In the genomic region with DNA sequence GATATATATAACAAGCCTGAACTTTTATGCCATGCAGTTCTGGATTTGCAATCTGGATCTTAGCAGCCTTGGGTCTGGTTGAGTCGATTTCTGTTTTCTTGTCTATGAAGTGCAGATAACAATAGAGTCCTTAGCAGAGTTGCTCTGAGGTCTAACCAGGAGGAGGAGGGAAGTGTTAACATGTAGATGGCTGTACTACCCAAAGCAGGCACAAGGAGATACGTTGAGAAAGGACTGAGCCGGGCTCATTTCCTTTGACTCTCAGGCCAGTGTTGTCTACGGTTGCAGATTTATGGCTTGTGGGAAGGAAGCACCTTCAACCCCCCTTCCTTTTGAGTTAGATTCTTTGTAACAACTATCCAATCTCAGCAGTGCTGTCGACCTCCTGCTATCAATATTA, we compare ENCODE assay signal across 8 mouse cellular contexts. TPM values are rescaled to one million over a fixed set of nuclear protein-coding genes. Genes with fewer than 3 reads are reported as not detected.
A peak's percentile ranks its signal among the peaks of the same experiment; 100 is the strongest.
DNase-seq lines count a peak whose midpoint lies in the region; ATAC-seq and TF ChIP-seq lines count a peak whose summit lies in the region.

No protein-coding gene starts in this region.

- ATAC-seq in lung, postnatal 0 days = no peak; the same call in 1 of the 2 replicates
- peak; percentile 49 for ATAC-seq in kidney, embryonic 16.5 days (ENCODE audit: low FRiP score, low TSS enrichment)
- no peak for ATAC-seq in midbrain, embryonic 16.5 days

- 33% methylated on average over 5 of the region's 5 CpGs for WGBS in lung, postnatal 0 days
- 16% methylated on average over 5 of the region's 5 CpGs for WGBS in kidney, embryonic 16.5 days
- WGBS in midbrain, embryonic 16.5 days = 71% methylated on average over 5 of the region's 5 CpGs

- TF ChIP-seq CTCF in lung, postnatal 0 days (IDR thresholded peaks at IDR 0.05) = peak; percentile 46
- no peak for TF ChIP-seq CTCF in cortical plate, adult 2 months (IDR thresholded peaks at IDR 0.05; ENCODE audit: extremely low read depth, insufficient read depth, low read length)

- intact Hi-C loops in left cerebral cortex, postnatal 10 days (cut with DNase I) = loop anchor here (5.0 kb wide), 1 partner anchor 43 kb away; the partner anchor contains the start of gene Edem1

- TF ChIP-seq POLR2A in cortical plate, adult 2 months (IDR thresholded peaks at IDR 0.05; ENCODE audit: extremely low read depth, insufficient read depth, low read length) = no peak

- H3K4me3 ChIP-seq in lung, postnatal 0 days (ENCODE audit: low read depth, low read length) = peak overlapping the region; percentile 98
- H3K4me3 ChIP-seq in cortical plate, adult 2 months (ENCODE audit: insufficient read depth, low read length) = peak overlapping the region; percentile 90; the same call in 1 of the 2 replicates
- H3K4me3 ChIP-seq in kidney, embryonic 16.5 days (ENCODE audit: low read length) = peak overlapping the region; percentile 98
- H3K4me3 ChIP-seq in midbrain, embryonic 16.5 days (ENCODE audit: low read depth, low read length) = peak overlapping the region; percentile 100

- TF ChIP-seq EP300 in lung, postnatal 0 days (IDR thresholded peaks at IDR 0.05) = no peak

- peak overlapping the region; percentile 67 for H3K4me2 ChIP-seq in lung, postnatal 0 days (replicated peaks; ENCODE audit: low read depth, low read length)
- H3K4me2 ChIP-seq in kidney, embryonic 16.5 days (replicated peaks; ENCODE audit: low read depth, low read length) = peak overlapping the region; percentile 94
- peak overlapping the region; percentile 70 for H3K4me2 ChIP-seq in midbrain, embryonic 16.5 days (ENCODE audit: low read length)

- H3K9ac ChIP-seq in lung, postnatal 0 days (replicated peaks; ENCODE audit: low read depth) = 0 out of 2 replicates have a peak overlapping the region, but pooled peaks have one; percentile 97
- peak overlapping the region; percentile 95 for H3K9ac ChIP-seq in kidney, embryonic 16.5 days (replicated peaks; ENCODE audit: low read length)
- peak overlapping the region; percentile 96; the same call in 1 of the 2 replicates for H3K9ac ChIP-seq in midbrain, embryonic 16.5 days (ENCODE audit: low read depth, low read length)

- H3K36me3 ChIP-seq in lung, postnatal 0 days (ENCODE audit: insufficient read depth, low read length) = no peaks in the 10 kb centered on the region
- no peaks in the 10 kb centered on the region for H3K36me3 ChIP-seq in kidney, embryonic 16.5 days (ENCODE audit: insufficient read depth, low read length)
- H3K36me3 ChIP-seq in midbrain, embryonic 16.5 days (ENCODE audit: control insufficient read depth, insufficient read depth, low read length) = no peaks in the 10 kb centered on the region

- peak overlapping the region; percentile 44; the same call in 1 of the 2 replicates for H3K27ac ChIP-seq in lung, postnatal 0 days (ENCODE audit: low read length)
- H3K27ac ChIP-seq in cortical plate, adult 2 months (ENCODE audit: insufficient read depth, low read length) = no peak overlapping the region
- no peak overlapping the region for H3K27ac ChIP-seq in kidney, embryonic 16.5 days (ENCODE audit: low read length)
- H3K27ac ChIP-seq in midbrain, embryonic 16.5 days (ENCODE audit: low read length) = no peak overlapping the region

- peak; percentile 44 for DNase-seq in lung, postnatal 0 days (ENCODE audit: low spot score)
- DNase-seq in lung, postnatal 4 days = no peak
- DNase-seq in cerebellum, postnatal 10 days = no peak
- DNase-seq in urinary bladder, postnatal 4 days (ENCODE audit: low spot score in 2 of 2) = no peak
- no peak for DNase-seq in left cerebral cortex, postnatal 10 days (ENCODE audit: extremely low spot score in 1 of 2, low spot score in 2 of 2)

- no peaks in the 10 kb centered on the region for H3K27me3 ChIP-seq in lung, postnatal 0 days (replicated peaks; ENCODE audit: insufficient read depth, low read length)
- no peaks in the 10 kb centered on the region for H3K27me3 ChIP-seq in kidney, embryonic 16.5 days (ENCODE audit: insufficient read depth, low read length)
- no peaks in the 10 kb centered on the region for H3K27me3 ChIP-seq in midbrain, embryonic 16.5 days (ENCODE audit: control insufficient read depth, insufficient read depth, low read depth, low read length)

- 0 out of 2 replicates have a peak, but pooled peaks cover 4% of the 10 kb centered on the region for H3K4me1 ChIP-seq in lung, postnatal 0 days (ENCODE audit: insufficient read depth, low read depth, low read length)
- H3K4me1 ChIP-seq in cortical plate, adult 2 months (ENCODE audit: control insufficient read depth, insufficient read depth, low read length) = peaks cover 9% of the 10 kb centered on the region
- H3K4me1 ChIP-seq in kidney, embryonic 16.5 days (ENCODE audit: insufficient read depth, low read length) = peaks cover 17% of the 10 kb centered on the region
- peaks cover 20% of the 10 kb centered on the region for H3K4me1 ChIP-seq in midbrain, embryonic 16.5 days (ENCODE audit: control insufficient read depth, insufficient read depth, low read length)

- H3K9me3 ChIP-seq in lung, postnatal 0 days (ENCODE audit: low read length) = no peaks in the 10 kb centered on the region
- no peaks in the 10 kb centered on the region for H3K9me3 ChIP-seq in kidney, embryonic 16.5 days (ENCODE audit: low read length)
- no peaks in the 10 kb centered on the region for H3K9me3 ChIP-seq in midbrain, embryonic 16.5 days (replicated peaks; ENCODE audit: control insufficient read depth, low read length, poor library complexity, severe bottlenecking)

RNA-seq across cellular contexts. Expression of gene Arl8b, which starts 1.9 kb away (rescaled TPM):
- polyA plus RNA-seq in lung, postnatal 0 days (2015; fragmentation: Nextera tagmentation; extraction: Ambion mirVana) = 45.5 and 54.3 TPM in 2 replicates
- 82.1 and 83.6 TPM in 2 replicates for polyA plus RNA-seq in cortical plate, adult 2 months (2012; rRNA removed)
- polyA plus RNA-seq in kidney, embryonic 16.5 days (2015; fragmentation: Nextera tagmentation; extraction: Ambion mirVana) = 79.1 and 81.9 TPM in 2 replicates
- 106 and 112 TPM in 2 replicates for polyA plus RNA-seq in midbrain, embryonic 16.5 days (2015; fragmentation: Nextera tagmentation; extraction: Ambion mirVana)
- total RNA-seq in left cerebral cortex, postnatal 10 days (2021) = 100 to 1,000 TPM; 173 TPM

RNA-seq across cellular contexts. Expression of gene Edem1, which starts 43.6 kb away (rescaled TPM):
- 15.0 and 15.5 TPM in 2 replicates for polyA plus RNA-seq in lung, postnatal 0 days (2015; fragmentation: Nextera tagmentation; extraction: Ambion mirVana)
- 12.9 and 13.2 TPM in 2 replicates for polyA plus RNA-seq in cortical plate, adult 2 months (2012; rRNA removed)
- polyA plus RNA-seq in kidney, embryonic 16.5 days (2015; fragmentation: Nextera tagmentation; extraction: Ambion mirVana) = 18.8 and 23.7 TPM in 2 replicates
- polyA plus RNA-seq in midbrain, embryonic 16.5 days (2015; fragmentation: Nextera tagmentation; extraction: Ambion mirVana) = 4.1 and 4.9 TPM in 2 replicates
- total RNA-seq in left cerebral cortex, postnatal 10 days (2021) = 10 to 100 TPM; 25.0 to 27.2 TPM
